Mouse (Mus musculus): Measurements from ENCODE around the gene Acot2. TPM values are rescaled to one million over a fixed set of nuclear protein-coding genes. Genes with fewer than 3 reads are reported as not detected.

The Acot2 gene
- polyA plus RNA-seq, 1 experiment from 2014 or later: 15.2 TPM

GRCm38 (mm10) chr12:83951711-83952575 lies 35.7 kb upstream of the Acot2 start:
- H3K27me3 ChIP-seq (replicated peaks): no peaks in the 10 kb centered on the region
- WGBS (ENCODE audit: insufficient replicate concordance): 30% methylated on average over 32 of the region's 32 CpGs
- peak overlapping the region; percentile 99 for H3K4me2 ChIP-seq
- ATAC-seq: no peak
- H3K9me3 ChIP-seq (replicated peaks): no peaks in the 10 kb centered on the region
- H3K4me1 ChIP-seq: peaks cover 67% of the 10 kb centered on the region
- peak overlapping the region; percentile 84; the same call in 1 of the 2 replicates for H3K27ac ChIP-seq
- H3K4me3 ChIP-seq: peak overlapping the region; percentile 87
- H3K36me3 ChIP-seq: peaks cover 32% of the 10 kb centered on the region
- H3K9ac ChIP-seq: peak overlapping the region; percentile 87

- 83% methylated on average over 9 of the region's 9 CpGs for WGBS (ENCODE audit: insufficient replicate concordance)
- Histone ChIP-seq H3K36me3 (peaks cover 16% of the 10 kb centered on the region), H3K9ac (no peak overlapping the region), H3K27me3 (replicated peaks) (no peaks in the 10 kb centered on the region), H3K9me3 (replicated peaks) (no peaks in the 10 kb centered on the region), H3K4me2 (no peak overlapping the region), H3K4me1 (peaks cover 12% of the 10 kb centered on the region), H3K4me3 (no peak overlapping the region), H3K27ac (no peak overlapping the region)
- no peak for ATAC-seq
Observed at GRCm38 (mm10) chr12:83958278-83958677, 29.4 kb upstream of the Acot2 start.

GRCm38 (mm10) chr12:83965235-83965634 lies 22.4 kb upstream of the Acot2 start:
- no peak overlapping the region for H3K4me2 ChIP-seq
- H3K4me3 ChIP-seq: no peak overlapping the region
- H3K4me1 ChIP-seq: no peaks in the 10 kb centered on the region
- H3K9ac ChIP-seq: no peak overlapping the region
- WGBS (ENCODE audit: insufficient replicate concordance): 51% methylated on average over 6 of the region's 7 CpGs
- H3K9me3 ChIP-seq (replicated peaks): no peaks in the 10 kb centered on the region
- no peak overlapping the region for H3K27ac ChIP-seq
- 0 out of 2 replicates have a peak, but pooled peaks cover 4% of the 10 kb centered on the region for H3K27me3 ChIP-seq (replicated peaks)
- ATAC-seq: no peak
- H3K36me3 ChIP-seq: no peaks in the 10 kb centered on the region

- no peak overlapping the region for H3K27ac ChIP-seq
- 0 out of 2 replicates have a peak, but pooled peaks have one; percentile 30 for ATAC-seq
- peaks cover 5% of the 10 kb centered on the region; the same call in 1 of the 2 replicates for H3K9me3 ChIP-seq (replicated peaks)
- H3K27me3 ChIP-seq (replicated peaks): no peaks in the 10 kb centered on the region
- no peaks in the 10 kb centered on the region for H3K36me3 ChIP-seq
- no peak overlapping the region for H3K9ac ChIP-seq
- no peaks in the 10 kb centered on the region for H3K4me1 ChIP-seq
- H3K4me3 ChIP-seq: no peak overlapping the region
- WGBS (ENCODE audit: insufficient replicate concordance): 36% methylated on average over 2 of the region's 2 CpGs
- no peak overlapping the region for H3K4me2 ChIP-seq
Observed at GRCm38 (mm10) chr12:83972117-83972516, 15.5 kb upstream of the Acot2 start.

GRCm38 (mm10) chr12:83978862-83979261 lies 8.8 kb upstream of the Acot2 start:
- Histone ChIP-seq H3K4me1 (peaks cover 8% of the 10 kb centered on the region; the same call in 1 of the 2 replicates), H3K9me3 (replicated peaks) (peaks cover 5% of the 10 kb centered on the region; the same call in 1 of the 2 replicates), H3K9ac (no peak overlapping the region), H3K27ac (no peak overlapping the region), H3K36me3 (no peaks in the 10 kb centered on the region), H3K4me3 (no peak overlapping the region), H3K4me2 (no peak overlapping the region), H3K27me3 (replicated peaks) (0 out of 2 replicates have a peak, but pooled peaks cover 8% of the 10 kb centered on the region)
- ATAC-seq: no peak
- 69% methylated on average over 6 of the region's 6 CpGs for WGBS (ENCODE audit: insufficient replicate concordance)

GRCm38 (mm10) chr12:83981615-83982014 lies 6.0 kb upstream of the Acot2 start:
- no peak overlapping the region for H3K9ac ChIP-seq
- 0 out of 2 replicates have a peak, but pooled peaks cover 8% of the 10 kb centered on the region for H3K27me3 ChIP-seq (replicated peaks)
- H3K4me2 ChIP-seq: no peak overlapping the region
- no peaks in the 10 kb centered on the region for H3K9me3 ChIP-seq (replicated peaks)
- no peak overlapping the region for H3K4me3 ChIP-seq
- H3K4me1 ChIP-seq: peaks cover 11% of the 10 kb centered on the region
- H3K27ac ChIP-seq: no peak overlapping the region
- H3K36me3 ChIP-seq: no peaks in the 10 kb centered on the region
- ATAC-seq: no peak
- WGBS (ENCODE audit: insufficient replicate concordance): 72% methylated on average over 4 of the region's 4 CpGs

GRCm38 (mm10) chr12:83984752-83985151 lies 2.9 kb upstream of the Acot2 start, which contains the start of gene Heatr4:
Heatr4 (minus strand) TSS chr12:83984852.
- 0 out of 2 replicates have a peak, but pooled peaks cover under 1% of the 10 kb centered on the region for H3K27me3 ChIP-seq (replicated peaks)
- no peak within 1 kb of the TSS for H3K4me3 ChIP-seq
- no peaks in the 10 kb centered on the region for H3K9me3 ChIP-seq (replicated peaks)
- H3K27ac ChIP-seq: no peak within 1 kb of the TSS
- no peaks in the 10 kb centered on the region for H3K36me3 ChIP-seq
- H3K9ac ChIP-seq: no peak within 1 kb of the TSS
- no peak for ATAC-seq
- peaks cover 31% of the 10 kb centered on the region for H3K4me1 ChIP-seq
- no peak within 1 kb of the TSS for H3K4me2 ChIP-seq
- WGBS (ENCODE audit: insufficient replicate concordance): 73% methylated on average over 4 of the region's 4 CpGs

GRCm38 (mm10) chr12:83987242-83987582 lies 449 bp upstream of the Acot2 start:
- no peak for ATAC-seq
- 28% methylated on average over 8 of the region's 8 CpGs for WGBS (ENCODE audit: insufficient replicate concordance)

GRCm38 (mm10) chr12:83988483-83988882 lies 822 bp downstream of the Acot2 start:
- peak overlapping the region; percentile 80; the same call in 1 of the 2 replicates for H3K27ac ChIP-seq
- 63% methylated on average over 4 of the region's 4 CpGs for WGBS (ENCODE audit: insufficient replicate concordance)
- ATAC-seq: 0 out of 2 replicates have a peak, but pooled peaks have one; percentile 19

More at GRCm38 (mm10) chr12:83987242-83987582, 449 bp upstream of the Acot2 start:
- Histone ChIP-seq H3K9me3 (replicated peaks) (no peaks in the 10 kb centered on the region), H3K4me3 (peak overlapping the region; percentile 68), H3K4me1 (peaks cover 29% of the 10 kb centered on the region), H3K9ac (no peak overlapping the region; the same call in 1 of the 2 replicates), H3K36me3 (no peaks in the 10 kb centered on the region), H3K4me2 (peak overlapping the region; percentile 89), H3K27me3 (replicated peaks) (no peaks in the 10 kb centered on the region; the same call in 1 of the 2 replicates), H3K27ac (peak overlapping the region; percentile 80)

GRCm38 (mm10) chr12:83989378-83989777 lies 1.7 kb downstream of the Acot2 start:
- WGBS (ENCODE audit: insufficient replicate concordance): 79% methylated on average over 4 of the region's 4 CpGs
- H3K9me3 ChIP-seq (replicated peaks): no peaks in the 10 kb centered on the region
- H3K9ac ChIP-seq: no peak overlapping the region
- no peaks in the 10 kb centered on the region; the same call in 1 of the 2 replicates for H3K27me3 ChIP-seq (replicated peaks)
- peaks cover 23% of the 10 kb centered on the region for H3K4me1 ChIP-seq
- H3K36me3 ChIP-seq: peaks cover 6% of the 10 kb centered on the region
- H3K4me3 ChIP-seq: no peak overlapping the region
- ATAC-seq: no peak
- H3K27ac ChIP-seq: no peak overlapping the region
- H3K4me2 ChIP-seq: no peak overlapping the region

More at GRCm38 (mm10) chr12:83988483-83988882, 822 bp downstream of the Acot2 start:
- Histone ChIP-seq H3K4me1 (peaks cover 23% of the 10 kb centered on the region), H3K9ac (peak overlapping the region; percentile 74), H3K27me3 (replicated peaks) (no peaks in the 10 kb centered on the region; the same call in 1 of the 2 replicates), H3K4me3 (peak overlapping the region; percentile 68), H3K4me2 (peak overlapping the region; percentile 89), H3K9me3 (replicated peaks) (no peaks in the 10 kb centered on the region), H3K36me3 (peaks cover 4% of the 10 kb centered on the region; the same call in 1 of the 2 replicates)

- H3K27ac ChIP-seq: no peak overlapping the region
- H3K9ac ChIP-seq: no peak overlapping the region
- WGBS (ENCODE audit: insufficient replicate concordance): 46% methylated on average over 2 of the region's 2 CpGs
- peaks cover 7% of the 10 kb centered on the region for H3K36me3 ChIP-seq
- H3K9me3 ChIP-seq (replicated peaks): 0 out of 2 replicates have a peak, but pooled peaks cover 5% of the 10 kb centered on the region
- ATAC-seq: no peak
- no peak overlapping the region for H3K4me3 ChIP-seq
- no peaks in the 10 kb centered on the region for H3K4me1 ChIP-seq
- no peaks in the 10 kb centered on the region for H3K27me3 ChIP-seq (replicated peaks)
- no peak overlapping the region for H3K4me2 ChIP-seq
Observed at GRCm38 (mm10) chr12:83997221-83997620, 9.6 kb downstream of the Acot2 start.

Measured in liver, embryonic 12.5 days (tissue).